Mouse (Mus musculus) testis, adult 10 weeks (tissue): ENCODE data around the gene Ten1. TPM values are rescaled to one million over a fixed set of nuclear protein-coding genes. Genes with fewer than 3 reads are reported as not detected.

Source experiments
- polyA plus RNA-seq: library from polyadenylated mRNA; stranded (reverse); fragments of 350-450 nt; fragmentation: Illumina TruSeq; extraction: RNeasy Lipid Tissue Mini Kit (QIAGEN cat#74804); gene quantifications from one replicate; pipeline ENCODE4 v1.2.3, GENCODE M21; 2014; ENCODE audit warnings: low read depth, low replicate concordance

Ten1 gene
- 1.5 TPM for polyA plus RNA-seq

DNA sequence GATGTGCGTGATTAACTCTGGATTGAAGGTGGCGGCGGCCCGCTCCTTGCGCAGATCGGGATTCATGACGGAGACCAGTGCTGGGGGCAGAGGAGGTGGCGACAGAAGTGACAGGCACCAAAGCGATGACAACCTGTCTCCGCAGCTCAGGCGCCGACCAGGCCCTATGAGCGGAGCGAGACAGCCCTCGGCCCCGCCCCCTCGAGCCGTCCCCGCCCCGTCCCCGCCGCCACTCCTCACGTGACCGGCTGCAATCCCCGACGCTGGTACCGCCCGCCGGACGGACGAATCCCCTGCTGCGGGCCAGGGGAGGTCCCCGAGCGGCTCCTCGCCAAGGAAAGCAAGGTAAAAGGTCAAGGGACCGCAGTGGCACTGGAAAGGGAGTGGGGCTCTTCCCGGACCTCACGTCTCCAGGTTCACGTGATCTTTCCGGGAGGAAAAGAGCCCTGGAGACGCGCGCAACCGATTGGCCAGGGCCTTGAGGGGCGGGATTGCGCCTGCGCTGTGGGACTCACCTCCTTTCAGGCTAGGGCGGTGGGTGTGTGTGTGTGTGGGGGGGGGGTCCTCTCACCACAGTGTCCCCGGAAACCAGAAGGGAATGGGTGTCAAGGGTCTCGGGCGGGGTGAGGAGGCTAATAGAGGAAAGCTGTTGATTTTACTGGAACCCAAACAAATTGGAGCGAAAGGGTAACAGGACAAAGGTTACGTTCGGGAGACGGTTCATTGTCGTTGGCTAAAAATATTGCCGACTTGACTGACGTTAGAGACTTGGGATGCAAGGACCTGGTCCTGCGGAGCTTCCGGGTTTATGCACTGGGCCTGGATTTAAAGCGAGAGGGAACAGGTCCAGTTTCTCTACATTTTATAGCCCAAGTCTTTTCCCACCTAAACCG, at the start of gene Ten1, which contains the start of gene Acox1:
Ten1 (plus strand) TSS at position 217 of the 893 bp plus-strand sequence.
Acox1 (minus strand) TSS at position 407 of the 893 bp plus-strand sequence.

DNA sequence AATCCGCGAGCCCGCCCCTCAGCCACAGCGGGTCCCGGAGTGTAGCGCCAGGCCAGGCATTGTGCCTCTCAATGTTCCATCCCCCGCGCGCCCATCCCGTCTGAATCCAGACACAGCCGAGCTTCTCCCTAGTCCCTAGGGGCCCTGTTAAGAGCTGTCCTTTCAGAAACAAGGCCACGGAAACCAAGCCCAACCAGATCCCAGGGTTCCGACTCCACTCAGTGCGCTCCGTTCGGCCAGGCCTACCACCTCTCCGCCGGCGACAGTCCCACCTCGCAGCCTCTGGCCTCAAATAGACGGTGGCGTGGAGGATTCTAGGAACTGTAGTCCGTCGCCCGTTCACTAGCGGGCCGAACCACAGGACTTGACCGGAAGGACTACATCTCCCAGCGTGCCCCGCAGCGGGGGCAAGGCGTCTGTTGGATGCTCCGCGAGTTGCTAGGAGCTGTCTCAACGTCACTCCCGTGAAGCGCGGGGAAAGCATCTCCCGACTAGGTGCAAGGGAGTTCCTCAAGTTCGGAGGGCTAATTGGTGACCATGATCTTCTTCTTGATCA, 30.7 kb upstream of the Ten1 start, which contains the start of gene Fbf1:
Fbf1 (minus strand) TSS at position 283 of the 556 bp plus-strand sequence.

GRCm38 (mm10) chr11:116237742-116238395, 39.2 kb downstream of the Ten1 start, which contains the start of gene Evpl:
Evpl (minus strand) TSS chr11:116238077.

Other genes with a start within 250 kb of the Ten1 start
- not detected for gene Itgb4, start 224.1 kb upstream of the Ten1 start, polyA plus RNA-seq
- not detected for gene Galk1, start 186.1 kb upstream of the Ten1 start, polyA plus RNA-seq
- gene H3f3b, start 170.9 kb upstream of the Ten1 start, polyA plus RNA-seq, result 711 TPM
- 6.0 TPM for gene Unk, start 168.5 kb upstream of the Ten1 start, polyA plus RNA-seq
- gene Unc13d, start 120.9 kb upstream of the Ten1 start, polyA plus RNA-seq, result 0.11 TPM
- 22.9 TPM for gene Wbp2, start 111.9 kb upstream of the Ten1 start, polyA plus RNA-seq
- gene Trim47, start 71.6 kb upstream of the Ten1 start, polyA plus RNA-seq, result 0.36 TPM
- gene Trim65, start 67.7 kb upstream of the Ten1 start, polyA plus RNA-seq, result 0.45 TPM
- 2.2 TPM for gene Mrpl38, start 60.0 kb upstream of the Ten1 start, polyA plus RNA-seq
- 19.3 TPM for gene Fbf1, start 30.7 kb upstream of the Ten1 start, polyA plus RNA-seq
- 11.0 TPM for gene Acox1, start 190 bp downstream of the Ten1 start, polyA plus RNA-seq
- not detected for gene Evpl, start 39.2 kb downstream of the Ten1 start, polyA plus RNA-seq
- 10.5 TPM for gene Srp68, start 75.4 kb downstream of the Ten1 start, polyA plus RNA-seq
- not detected for gene Galr2, start 82.1 kb downstream of the Ten1 start, polyA plus RNA-seq
- 16.2 TPM for gene Exoc7, start 108.4 kb downstream of the Ten1 start, polyA plus RNA-seq
- gene Foxj1, start 136.5 kb downstream of the Ten1 start, polyA plus RNA-seq, result 0.76 TPM
- 1.3 TPM for gene Rnf157, start 214.2 kb downstream of the Ten1 start, polyA plus RNA-seq
- 2.8 TPM for gene Ubald2, start 235.2 kb downstream of the Ten1 start, polyA plus RNA-seq